Mouse (Mus musculus) spleen, adult 18-20 months (tissue): Measurements from ENCODE around the gene Opcml.

Experiments used
- DNase-seq, 2 experiments: peaks; one replicate each; pipeline ENCODE4 v3.0.0; 2022; ENCODE audit warnings: mixed read lengths in 2 of 2

Gene Opcml

DNA sequence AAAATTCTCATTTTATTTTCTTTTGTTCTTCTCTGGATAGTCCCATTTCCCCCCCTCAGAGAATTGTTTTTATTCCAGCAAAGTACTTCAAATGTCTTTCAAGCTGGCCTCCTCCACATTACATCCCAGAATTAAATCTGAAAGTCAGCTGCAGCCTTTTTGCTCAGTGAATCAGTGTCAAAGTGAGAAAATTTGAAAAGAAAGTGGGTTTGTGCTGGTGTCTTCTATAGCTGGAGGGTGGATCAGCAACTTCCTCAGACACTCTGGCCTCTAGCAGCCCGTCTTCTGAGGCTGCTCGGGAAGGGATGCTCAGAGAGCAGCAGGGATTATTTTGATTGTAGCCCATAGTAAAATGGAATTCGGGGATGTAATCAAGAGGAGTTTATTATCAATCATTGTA lies 81.0 kb downstream of the Opcml start:
- no peak for DNase-seq

DNA sequence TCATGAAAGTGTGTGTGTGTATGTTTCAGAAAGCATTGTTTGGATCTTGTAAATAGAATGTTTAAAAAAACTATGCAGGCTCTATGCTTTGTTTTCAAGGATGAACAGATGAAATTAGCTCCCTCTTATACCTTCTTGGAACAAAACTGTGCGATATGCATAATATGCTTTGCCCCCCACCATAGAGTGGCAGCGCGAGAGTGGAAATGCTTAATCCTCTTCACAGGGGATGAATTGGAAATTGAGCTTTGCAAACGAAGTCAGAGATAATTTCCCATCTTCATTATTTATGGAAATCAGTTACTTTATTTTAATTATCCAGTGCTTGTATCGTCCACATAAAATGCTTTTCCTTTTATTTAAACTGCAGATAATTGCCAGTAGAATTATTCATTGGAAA lies 99.1 kb downstream of the Opcml start:
- no peak for DNase-seq

DNA sequence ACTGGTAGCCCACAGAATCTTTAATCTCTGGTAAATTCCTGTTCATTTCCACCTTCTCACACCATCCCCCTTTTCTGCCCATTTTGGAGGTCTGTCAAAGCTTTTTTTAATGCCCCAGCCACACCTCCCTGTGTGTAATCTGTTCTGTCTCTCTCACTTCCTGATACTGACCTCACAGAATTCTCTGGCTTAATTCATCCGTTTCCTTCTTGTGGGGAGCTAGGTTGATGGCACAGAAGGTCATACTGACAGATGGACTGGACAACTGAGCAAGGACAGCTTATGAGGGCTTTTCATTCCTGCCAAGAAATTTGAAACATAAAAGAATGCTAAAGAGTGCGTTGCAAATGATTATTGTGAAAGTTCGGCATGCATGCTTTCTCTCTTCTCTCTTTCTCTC lies 126.7 kb downstream of the Opcml start:
- DNase-seq = no peak

DNA sequence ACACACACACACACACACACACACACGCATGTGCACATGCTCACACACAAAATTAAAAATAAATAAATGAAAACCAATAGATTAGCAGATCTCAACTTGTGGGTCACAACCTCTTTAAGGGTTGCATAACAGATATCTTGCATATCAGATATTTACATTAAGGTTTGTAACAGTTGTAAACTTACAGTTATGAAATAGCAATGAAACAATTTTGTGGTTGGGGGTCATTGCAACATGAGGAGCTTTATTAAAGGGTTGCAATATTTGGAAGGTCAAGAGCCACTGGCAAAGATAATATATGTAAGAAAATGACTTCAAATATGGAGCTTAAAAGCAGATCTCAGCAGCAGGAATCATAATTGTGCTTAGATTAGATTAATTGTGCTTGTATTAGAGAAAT lies 132.9 kb downstream of the Opcml start:
- no peak for DNase-seq

DNA sequence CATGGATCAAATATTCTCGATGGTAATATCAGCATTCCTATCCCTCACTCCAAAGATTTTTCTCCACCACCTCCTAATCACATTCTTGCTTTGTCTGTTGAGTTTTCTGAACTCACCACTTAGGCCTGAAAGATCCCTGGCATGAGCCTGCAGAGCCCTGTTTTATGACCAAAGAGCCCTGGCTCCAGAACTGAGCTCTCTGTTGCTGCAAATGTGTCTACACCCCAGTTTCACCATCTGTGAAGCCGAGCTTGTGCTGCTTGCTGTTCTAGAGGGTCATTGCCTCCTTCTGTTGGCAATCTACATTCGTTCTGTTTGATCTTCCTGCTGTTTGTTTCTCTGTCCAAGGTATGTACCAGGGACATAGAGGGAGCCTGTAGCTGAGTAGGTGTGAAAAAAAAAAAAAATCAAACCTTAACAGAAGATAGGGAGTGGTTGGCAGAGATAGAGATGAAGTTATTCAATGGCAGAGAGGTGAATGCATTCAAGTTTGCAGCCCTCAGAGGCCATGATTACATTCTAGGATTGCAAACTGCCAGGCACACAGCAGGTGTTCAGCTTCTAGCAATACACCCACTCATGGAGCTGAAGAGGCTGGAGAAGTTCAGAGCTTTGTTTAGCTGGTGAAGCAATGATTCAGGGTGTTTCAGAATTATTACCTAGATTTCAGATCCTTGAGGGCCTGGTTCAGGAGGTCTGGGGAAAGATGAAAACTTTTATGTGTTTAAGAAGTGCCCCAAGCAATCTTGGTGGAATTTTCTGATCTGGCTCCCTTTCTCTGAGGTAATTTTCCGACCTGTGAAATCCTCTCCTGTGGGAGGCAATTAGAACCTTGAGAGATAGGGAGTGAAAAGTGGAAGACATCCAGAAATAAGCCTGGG lies 133.6 kb downstream of the Opcml start:
- DNase-seq = no peak

DNA sequence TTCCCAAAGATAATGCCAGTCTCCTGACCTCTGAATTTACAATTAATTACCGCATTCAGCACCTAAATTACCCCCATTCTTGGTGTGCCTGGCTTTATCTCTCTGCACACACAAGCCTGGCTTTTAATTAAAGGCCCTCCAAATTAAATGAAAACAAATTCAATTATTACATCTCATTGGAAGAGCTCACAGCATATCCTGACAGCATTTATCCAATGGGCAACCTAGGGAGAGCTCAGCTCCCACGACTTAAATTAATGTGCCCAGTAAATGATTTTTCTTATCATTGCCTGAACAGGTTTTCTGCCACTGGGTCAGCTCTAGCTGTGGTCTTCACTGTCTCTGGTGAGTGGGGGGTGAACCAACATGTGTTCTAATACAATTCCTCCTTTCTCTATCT lies 135.1 kb downstream of the Opcml start:
- DNase-seq = no peak

DNA sequence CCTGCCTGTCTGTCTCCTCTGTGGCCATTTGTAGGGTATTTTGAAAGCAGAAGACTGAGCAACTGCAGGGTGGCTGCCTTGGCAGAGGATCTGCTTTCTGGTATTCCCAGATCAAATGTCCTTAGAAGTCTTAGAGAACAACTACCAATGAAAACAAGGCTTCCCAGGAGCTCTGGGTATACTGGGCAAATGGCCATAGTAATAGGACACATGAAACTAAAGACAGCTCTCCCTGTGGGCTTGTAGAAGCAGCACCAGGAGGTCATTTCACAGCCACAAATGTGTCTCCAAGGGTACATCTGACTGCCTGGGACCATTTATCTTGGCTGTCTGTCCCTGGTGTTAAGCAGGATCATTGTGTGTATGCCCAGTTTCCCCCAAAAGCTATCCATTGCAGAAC lies 146.7 kb downstream of the Opcml start:
- no peak for DNase-seq

DNA sequence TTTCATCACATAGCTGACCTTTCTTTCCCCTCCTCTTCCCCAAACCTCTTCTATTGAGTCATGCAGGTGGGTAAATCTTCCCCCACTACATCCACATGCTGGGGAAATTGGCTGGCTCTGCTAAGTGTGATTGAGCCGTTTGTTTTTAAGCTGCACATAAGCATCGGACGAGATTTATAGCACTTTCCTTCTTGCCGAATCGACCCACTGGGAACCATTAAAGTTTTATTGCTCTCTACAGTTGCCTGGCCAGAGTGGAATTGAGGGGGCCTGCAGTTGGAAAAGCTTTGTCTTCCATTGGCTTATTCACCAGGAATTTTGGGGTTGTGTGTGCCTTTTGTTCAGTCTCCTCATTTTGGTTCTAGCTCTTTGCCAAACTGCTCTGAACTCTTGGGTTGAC lies 147.1 kb downstream of the Opcml start:
- DNase-seq = no peak

DNA sequence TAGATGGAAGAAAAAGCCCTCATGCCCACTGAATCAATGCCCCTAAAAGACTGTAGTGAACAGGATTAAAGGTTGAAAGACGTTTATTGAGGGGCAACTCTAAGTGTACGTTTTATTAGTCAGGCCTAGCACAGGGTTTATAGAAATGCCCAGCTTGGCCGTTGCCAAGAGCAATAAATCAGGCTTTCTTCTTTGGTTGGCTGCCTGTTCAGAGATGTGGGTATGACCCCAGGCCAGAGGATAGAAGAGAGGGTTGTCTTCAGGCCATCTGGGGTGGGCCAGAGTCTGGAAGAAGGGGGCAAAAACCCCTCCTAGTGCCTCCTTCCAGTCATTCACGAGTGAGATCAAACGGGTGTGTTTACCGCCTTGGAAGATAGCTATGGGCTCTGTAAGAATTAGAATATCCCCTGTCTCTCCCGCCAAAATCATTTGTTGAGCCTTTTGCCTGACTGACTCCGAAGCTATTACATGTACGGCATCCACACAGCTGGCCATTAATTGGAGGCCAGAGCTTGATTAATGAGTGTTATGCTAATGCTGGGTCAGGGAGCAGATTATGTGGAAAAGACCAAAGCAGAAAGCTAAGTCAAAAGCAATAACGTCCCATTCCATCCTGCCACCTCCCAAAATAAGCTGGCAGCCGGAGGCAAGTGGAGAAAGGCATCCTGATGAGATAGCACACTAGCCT lies 154.9 kb downstream of the Opcml start:
- DNase-seq = no peak

DNA sequence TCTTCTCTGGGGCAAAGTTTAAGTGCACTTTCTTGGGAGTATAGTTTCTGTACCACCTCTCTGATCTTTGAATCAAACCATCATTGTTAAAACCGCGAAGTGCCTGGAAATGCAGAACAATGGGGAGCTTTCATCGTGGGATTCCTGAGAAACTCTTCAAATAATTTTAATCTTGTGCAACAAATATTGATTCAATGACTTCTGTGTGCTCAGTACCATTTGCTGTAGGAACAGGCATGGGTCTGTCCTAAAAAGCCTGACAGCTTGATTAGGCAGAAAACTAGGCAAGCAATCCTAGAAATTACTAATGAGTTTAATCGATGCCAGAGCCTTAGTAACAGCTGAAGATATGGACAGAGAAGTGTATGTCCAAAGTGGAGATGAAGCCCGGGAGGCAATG lies 160.5 kb downstream of the Opcml start:
- no peak for DNase-seq

DNA sequence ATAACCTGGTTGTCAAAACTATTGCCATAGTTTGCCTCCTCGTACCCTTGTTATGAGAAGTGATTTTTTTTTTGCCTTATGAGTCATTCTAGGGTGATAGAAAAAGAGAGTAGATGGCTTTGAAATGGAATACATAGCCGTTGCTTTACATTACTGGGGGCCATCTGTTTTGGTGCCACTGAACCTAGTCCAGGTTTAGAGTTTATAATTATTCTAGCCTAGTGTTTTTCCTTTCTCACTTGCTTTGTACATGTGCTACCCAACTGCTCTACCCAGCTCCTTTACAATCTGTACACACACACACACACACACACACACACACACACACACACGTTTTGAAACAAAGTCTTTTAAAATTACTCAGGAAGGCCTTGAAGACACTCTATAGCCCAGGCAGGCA lies 171.1 kb downstream of the Opcml start:
- DNase-seq = no peak

DNA sequence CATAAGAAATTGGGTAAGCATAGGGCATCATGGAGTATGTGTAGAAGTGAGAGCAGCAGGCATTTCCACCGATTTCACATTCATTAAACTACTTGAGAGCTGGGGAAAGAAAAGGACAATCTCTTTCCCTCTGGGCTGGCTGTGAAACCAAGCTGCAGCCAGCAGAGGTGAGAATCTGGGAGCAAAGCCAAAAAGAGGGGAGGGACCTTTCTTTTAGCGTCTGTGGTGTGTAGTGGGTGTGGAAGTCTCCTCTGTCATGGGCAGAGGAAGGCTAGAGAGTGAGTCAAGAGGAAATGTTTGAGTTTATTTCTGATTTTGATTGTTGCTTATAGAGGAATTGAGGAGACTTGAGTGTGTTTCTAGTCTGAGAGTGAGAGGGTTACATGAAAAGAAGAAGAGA lies 172.8 kb downstream of the Opcml start:
- DNase-seq = no peak

DNA sequence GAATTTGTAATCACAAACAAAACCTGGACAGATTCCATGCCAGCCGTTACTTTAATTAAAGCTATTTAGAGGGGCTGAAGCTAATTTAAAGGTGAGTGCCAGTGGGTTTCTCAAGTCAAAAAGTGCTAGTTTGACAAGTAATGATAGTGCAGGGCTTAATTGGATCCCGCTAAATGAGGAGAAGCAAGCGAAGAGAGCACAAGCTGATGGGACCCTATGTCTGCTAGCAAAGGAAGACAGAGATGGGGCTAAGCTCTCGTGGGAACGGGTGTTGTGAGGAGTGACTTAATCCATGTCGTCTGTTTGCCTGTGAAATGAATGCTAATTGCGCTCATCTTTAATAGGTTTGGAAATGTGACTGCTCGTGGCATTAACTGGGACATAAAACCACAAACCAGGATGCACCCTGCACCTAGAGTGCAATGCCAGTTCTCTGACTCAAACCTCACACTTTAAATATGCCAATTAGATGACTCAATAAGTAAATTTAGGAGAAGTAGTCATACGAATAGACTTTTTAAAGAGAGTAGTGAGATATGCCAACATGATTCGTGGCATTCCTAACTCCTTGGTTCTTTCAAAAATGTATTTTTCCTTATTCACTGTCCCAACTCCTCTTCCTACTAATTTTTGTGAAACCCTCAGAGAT lies 174.5 kb downstream of the Opcml start:
- no peak for DNase-seq

DNA sequence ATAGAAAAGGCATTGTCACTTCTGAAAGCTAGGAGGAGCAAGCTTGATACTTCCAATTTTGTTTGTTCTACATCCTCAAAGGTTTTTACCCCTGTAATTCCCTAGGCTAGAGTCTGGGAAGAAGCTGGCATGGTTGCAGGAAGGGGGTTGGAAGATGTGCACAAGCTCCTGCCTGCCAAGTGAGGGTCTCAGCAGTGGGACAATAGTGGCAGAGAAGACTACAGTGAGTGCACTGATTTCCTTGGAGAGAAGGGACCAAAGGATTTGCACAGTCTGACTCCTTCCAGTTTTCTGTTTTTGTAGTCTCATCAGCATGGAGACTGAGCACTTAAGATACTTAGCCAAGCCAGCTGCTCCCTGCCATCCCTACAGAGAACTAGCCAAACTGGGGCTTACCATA lies 177.7 kb downstream of the Opcml start:
- DNase-seq = no peak

DNA sequence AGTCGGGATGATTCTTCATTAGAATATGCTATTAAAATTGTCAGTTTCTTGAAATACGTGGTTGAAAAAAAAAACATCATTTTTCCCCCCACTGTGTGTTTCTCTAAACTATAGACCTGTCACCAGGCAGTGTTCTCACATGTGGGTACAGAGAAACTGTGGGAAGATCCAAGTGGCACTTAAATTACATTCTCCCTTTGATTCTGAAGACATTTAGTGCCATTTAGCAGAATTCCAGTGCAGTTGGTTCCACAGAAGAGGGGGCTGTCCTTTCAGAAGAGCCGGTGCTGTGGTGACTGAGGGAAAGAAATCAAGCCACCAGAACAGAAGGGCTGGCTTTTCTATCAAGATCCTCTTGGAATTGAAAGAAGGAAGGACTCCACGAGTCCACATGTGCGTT lies 181.7 kb downstream of the Opcml start:
- DNase-seq = no peak

DNA sequence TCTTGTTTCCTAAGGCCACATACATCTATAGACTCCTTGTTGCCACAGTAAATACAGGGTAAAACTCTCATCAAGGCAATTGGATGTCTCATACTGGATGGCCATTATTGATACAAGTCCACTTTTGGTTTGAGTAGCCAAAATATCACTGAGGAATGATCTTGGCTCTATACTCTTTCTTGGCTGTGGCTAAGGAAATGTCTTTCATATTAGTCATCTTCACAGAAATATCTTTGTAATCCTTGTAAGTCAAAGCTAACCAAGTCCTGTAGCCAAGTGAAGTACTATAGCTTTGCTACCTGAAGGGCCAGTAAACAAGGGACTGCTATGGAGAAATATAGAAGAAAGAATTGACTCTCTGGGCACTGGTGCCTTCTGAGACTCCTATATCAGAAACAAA lies 192.0 kb downstream of the Opcml start:
- no peak for DNase-seq

DNA sequence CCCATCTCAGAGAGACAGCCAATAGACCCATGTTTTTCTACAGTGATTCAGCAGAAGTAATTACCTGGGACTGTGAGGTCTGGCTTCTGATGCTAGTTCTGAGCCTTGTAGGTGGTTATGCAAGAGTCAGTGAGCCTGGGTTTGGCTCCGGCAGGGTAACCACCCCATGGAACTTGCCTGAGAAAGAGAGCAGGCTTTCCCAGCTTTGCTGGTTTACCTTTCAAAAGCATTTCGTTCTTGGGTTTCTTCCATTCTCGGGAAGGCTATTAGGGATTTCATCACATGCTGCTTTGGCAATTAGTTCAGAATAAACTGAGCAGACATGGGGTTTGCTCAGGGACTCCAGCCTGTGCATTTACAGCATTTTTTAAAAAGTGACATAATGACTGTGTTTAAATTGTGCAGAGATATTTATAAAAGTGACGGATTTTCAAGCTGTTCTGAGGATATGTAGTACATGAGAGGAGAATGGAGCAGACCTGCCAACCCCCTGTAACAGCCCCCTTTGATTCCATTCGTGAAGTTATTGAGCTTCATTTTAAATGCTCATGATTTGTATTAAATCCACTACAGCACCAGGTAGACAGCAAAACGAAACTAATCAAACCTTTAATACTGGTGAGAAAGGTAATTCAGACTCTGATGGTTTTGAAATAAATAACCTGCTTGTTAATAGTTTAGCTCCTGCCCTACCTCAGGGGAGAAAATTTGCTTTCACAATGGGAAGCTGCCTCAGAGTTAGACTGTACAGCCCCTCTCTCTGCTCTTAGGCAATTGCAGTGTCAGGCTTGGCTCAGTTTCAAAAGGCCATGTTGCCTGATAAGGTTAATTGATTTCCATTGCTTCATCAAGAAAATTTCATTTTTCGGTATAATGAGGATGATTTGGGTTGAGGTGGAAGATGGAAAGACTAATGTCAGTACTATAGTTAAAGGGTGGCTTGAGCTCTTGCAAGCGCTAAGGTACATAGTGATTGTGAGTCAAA lies 196.3 kb downstream of the Opcml start:
- DNase-seq = no peak

DNA sequence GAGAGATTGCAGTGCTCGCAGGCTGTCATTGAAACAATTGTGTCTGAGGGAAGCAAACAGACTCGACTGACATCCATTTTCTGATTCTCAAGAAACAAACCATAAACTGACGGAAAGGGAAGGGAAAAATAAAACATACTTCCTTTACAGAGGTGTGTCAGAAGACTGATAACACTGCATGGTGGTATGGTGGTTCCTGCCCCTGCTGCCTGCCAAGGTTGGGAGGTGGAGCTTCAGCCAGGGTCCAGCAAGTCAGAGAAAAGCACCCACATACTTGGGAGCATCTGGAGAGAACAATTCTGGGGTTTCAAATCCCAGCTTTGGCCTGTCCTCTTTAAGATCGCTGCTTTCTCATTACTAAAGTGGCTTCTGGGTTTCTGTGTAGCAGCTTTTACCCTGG lies 201.0 kb downstream of the Opcml start:
- DNase-seq = no peak

DNA sequence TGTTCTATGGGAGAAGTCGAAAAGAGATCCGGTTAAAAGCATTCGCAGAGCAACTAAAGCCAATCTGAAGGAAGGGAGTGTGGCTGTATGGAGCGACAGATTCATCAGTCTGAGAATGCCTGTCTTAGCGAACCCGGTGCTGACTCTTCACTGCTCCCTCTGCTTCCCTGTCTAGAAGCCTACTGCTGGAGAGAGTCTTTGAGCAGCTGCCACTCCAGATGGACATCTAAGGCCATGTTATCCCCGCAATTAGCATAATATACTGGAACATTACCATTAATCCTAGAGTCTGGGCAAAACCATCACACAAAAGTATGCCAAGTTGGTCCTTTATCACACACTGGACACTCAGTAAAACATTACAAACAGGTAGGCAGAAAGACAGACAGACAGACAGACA lies 206.0 kb downstream of the Opcml start:
- no peak for DNase-seq

DNA sequence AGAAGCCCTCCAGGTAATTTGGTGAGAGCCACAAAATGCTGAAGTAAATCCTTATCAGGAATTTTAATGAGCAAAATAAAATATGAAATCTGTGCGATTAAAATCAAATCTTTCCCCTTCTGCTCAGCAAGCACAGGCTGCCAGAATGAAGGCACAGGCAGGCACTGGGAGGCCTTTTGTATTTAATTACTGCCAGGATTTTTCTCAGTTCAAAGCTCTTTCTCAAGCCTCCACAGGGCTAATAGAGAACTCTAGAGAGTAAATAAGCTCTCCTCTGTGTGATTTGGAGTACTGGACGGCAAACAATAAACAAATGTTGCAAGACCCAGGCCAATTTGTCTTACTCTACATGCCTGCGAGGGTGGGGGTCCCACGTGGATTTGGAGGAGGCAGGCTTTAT lies 208.2 kb downstream of the Opcml start:
- DNase-seq = no peak

DNA sequence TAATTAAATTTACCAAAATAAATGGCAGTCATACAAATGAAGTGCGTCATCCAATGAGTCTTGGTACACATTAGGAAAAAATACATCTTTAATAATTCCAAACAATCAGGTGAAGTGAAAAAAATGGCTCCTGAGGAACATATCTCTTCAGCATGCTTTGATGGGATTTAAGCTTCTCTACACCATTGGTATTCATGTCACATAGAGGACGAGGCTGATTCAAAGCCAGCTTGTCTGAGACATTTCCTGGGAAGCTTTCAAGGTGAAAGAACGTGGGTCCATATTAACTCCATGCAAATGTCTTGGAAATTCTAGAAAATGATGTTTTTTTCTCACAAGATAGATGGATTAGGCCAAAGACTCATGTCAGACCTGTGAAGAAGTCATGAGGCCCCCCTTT lies 212.6 kb downstream of the Opcml start:
- DNase-seq = no peak

DNA sequence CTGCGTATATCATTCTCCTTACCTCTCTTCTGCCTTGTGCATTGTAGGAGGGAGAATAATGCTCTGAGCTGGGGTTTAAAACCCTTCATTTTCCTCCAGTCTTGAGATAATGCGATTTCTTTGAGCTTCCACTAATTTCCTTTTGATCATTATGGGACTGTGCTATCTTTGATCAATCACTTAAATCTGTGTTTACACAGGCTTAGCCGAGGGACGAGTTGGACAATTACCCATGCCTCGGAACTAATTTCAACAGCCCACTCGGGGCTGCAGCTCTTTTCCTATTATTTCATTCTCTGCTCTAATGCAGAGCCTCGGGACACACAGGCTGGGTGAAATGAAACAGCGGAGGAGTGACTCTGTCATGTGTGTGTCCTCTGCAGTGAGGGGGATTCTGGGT lies 220.9 kb downstream of the Opcml start:
- DNase-seq = no peak

DNA sequence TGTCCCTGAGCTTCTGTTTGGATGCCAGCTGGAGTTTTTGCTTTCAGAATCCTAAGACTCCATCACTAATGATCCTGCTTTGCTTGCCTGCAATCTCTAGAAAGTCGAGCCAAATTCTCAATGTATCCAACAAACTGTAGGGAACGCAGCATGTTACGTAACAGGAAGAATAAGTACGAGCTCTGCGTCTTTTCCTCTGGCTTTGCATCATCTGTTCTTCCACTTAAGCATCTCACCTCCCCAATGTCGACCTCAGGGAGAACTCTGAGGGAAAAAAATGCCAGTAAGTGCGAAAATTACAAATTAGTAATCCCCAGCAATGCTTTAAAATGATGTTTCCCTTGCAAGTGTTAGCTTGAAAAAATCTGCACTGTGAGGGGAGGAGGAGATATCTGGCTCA lies 222.1 kb downstream of the Opcml start:
- DNase-seq = no peak
